In genomic region chr19:3986334-3986733, GRCm38 (mm10) we compare ENCODE assay signal across 9 mouse cellular contexts. TPM values are rescaled to one million over a fixed set of nuclear protein-coding genes. Genes with fewer than 3 reads are reported as not detected.
DNase-seq lines count a peak whose midpoint lies in the region; ATAC-seq lines count a peak whose summit lies in the region.
"Had no signal": no experiment of that assay in that cellular context is flagged by ENCODE, and none has a peak within 500 bp of the region (broad histone marks: within the 10 kb centered on the region; RNA-seq: fewer than 3 reads in every experiment).

Acy3 (plus strand) TSS chr19:3986570.

- H3K27me3 ChIP-seq in liver, embryonic 13.5 days: no peaks in the 10 kb centered on the region

- peak within 1 kb of the TSS; percentile 43 for H3K4me2 ChIP-seq in liver, embryonic 13.5 days

- peak; percentile 67 for ATAC-seq in common myeloid progenitor, adult 5-6 weeks (replicated peaks; ENCODE audit: low read depth, poor library complexity, severe bottlenecking)
- ATAC-seq in liver, embryonic 13.5 days (ENCODE audit: low read depth): peak; percentile 72

- peaks cover 4% of the 10 kb centered on the region; the same call in 1 of the 2 replicates for H3K36me3 ChIP-seq in liver, embryonic 13.5 days

- H3K4me1 ChIP-seq in liver, embryonic 13.5 days (replicated peaks): peaks cover 28% of the 10 kb centered on the region

- peak within 1 kb of the TSS; percentile 2; the same call in 1 of the 2 replicates for H3K4me3 ChIP-seq in liver, embryonic 13.5 days (replicated peaks)
- H3K4me3 ChIP-seq: erythroblast, embryonic 14.5 days had no signal

- H3K9me3 ChIP-seq in liver, embryonic 13.5 days (replicated peaks): no peaks in the 10 kb centered on the region

- peak within 1 kb of the TSS; percentile 68 for H3K27ac ChIP-seq in liver, embryonic 13.5 days

- H3K9ac ChIP-seq in liver, embryonic 13.5 days: peak within 1 kb of the TSS; percentile 39

- WGBS in liver, embryonic 13.5 days (ENCODE audit: insufficient replicate concordance): 13% methylated on average over 8 of the region's 8 CpGs

- peak; percentile 66 for DNase-seq in right cerebral cortex, adult 18-20 months
- DNase-seq in right cerebral cortex, postnatal 36 days (ENCODE audit: low spot score in 2 of 2): no peak
- DNase-seq in heart, adult 18-20 months: peak; percentile 90 to 93
- DNase-seq in kidney, adult 8-10 months: peak; percentile 97 to 98
- DNase-seq in liver, embryonic 13.5 days: peak; percentile 48
- peak; percentile 54 for DNase-seq in retina, embryonic 14.5 days (ENCODE audit: low spot score)
- DNase-seq in thymus, postnatal 0 days (ENCODE audit: low spot score): no peak

RNA-seq across cellular contexts. Expression of gene Acy3, which starts in this region (rescaled TPM):
- total RNA-seq in common myeloid progenitor, adult 5-6 weeks (2017): 2.1 and 5.4 TPM in 2 replicates
- total RNA-seq in heart, adult 18-20 months (2021): 10 to 100 TPM; 24.3 to 28.5 TPM
- polyA plus RNA-seq in liver, embryonic 13.5 days (2015; fragmentation: Nextera tagmentation; extraction: Ambion mirVana): 9.5 and 10.2 TPM in 2 replicates
- 4.3 and 5.9 TPM in 2 replicates for polyA plus RNA-seq in thymus, postnatal 0 days (2015; fragmentation: Nextera tagmentation; extraction: Ambion mirVana)
- polyA plus RNA-seq: erythroblast, embryonic 14.5 days had no signal

Comparison
In these comparisons a context has a peak if more than half of its experiments do, and no peak if none do; other contexts are left out.
1. DNase-seq: peak in right cerebral cortex, adult 18-20 months (single experiment), heart, adult 18-20 months (2 of 2), kidney, adult 8-10 months (2 of 2), liver, embryonic 13.5 days (single experiment) and retina, embryonic 14.5 days (single experiment); none in right cerebral cortex, postnatal 36 days (0 of 2) and thymus, postnatal 0 days (single experiment).